Mouse (Mus musculus) liver, embryonic 13.5 days (tissue): ENCODE data around the gene Nell1. TPM values are rescaled to one million over a fixed set of nuclear protein-coding genes. Genes with fewer than 3 reads are reported as not detected.
A peak's percentile ranks its signal among the peaks of the same experiment; 100 is the strongest.
"Not testable (repeated sequence)": the region's sequence is repeated elsewhere in the genome, so short reads cannot be mapped to it uniquely, and the experiment has no call there.

Experiments
- ATAC-seq: fragments of 200-750 bp; cut with Nextera tagmentation; 2 replicates; pipeline ENCODE4 v1.8.0; 2017; ENCODE audit warnings: low read depth, mild to moderate bottlenecking, moderate number of reproducible peaks, moderate library complexity
- DNase-seq: peaks from one replicate; pipeline ENCODE4 v3.0.0; 2022
- H3K27ac ChIP-seq: fragments of 300-500 bp; sonication (generic); 2 replicates; pipeline ENCODE4 v1.5.1; 2015; ENCODE audit warnings: moderate library complexity, mild to moderate bottlenecking, inconsistent platforms
- H3K27me3 ChIP-seq: fragments of 300-500 bp; sonication (generic); 2 replicates; pipeline ENCODE4 v1.6.1; 2015; ENCODE audit warnings: mild to moderate bottlenecking, inconsistent platforms
- H3K36me3 ChIP-seq: fragments of 300-500 bp; sonication (generic); 2 replicates; pipeline ENCODE4 v1.6.1; 2015; ENCODE audit warnings: mild to moderate bottlenecking, inconsistent platforms
- H3K4me1 ChIP-seq: fragments of 300-500 bp; sonication (generic); replicated peaks from 2 replicates; pipeline ENCODE4 v1.6.1; 2015; ENCODE audit warnings: inconsistent platforms
- H3K4me2 ChIP-seq: fragments of 300-500 bp; sonication (generic); 2 replicates; pipeline ENCODE4 v1.6.1; 2015; ENCODE audit warnings: inconsistent platforms, mild to moderate bottlenecking, moderate library complexity
- H3K4me3 ChIP-seq: fragments of 300-500 bp; sonication (generic); replicated peaks from 2 replicates; pipeline ENCODE4 v1.5.1; 2015; ENCODE audit warnings: mild to moderate bottlenecking, inconsistent platforms
- H3K9ac ChIP-seq: fragments of 300-500 bp; sonication (generic); 2 replicates; pipeline ENCODE4 v1.6.1; 2015; ENCODE audit warnings: mild to moderate bottlenecking, inconsistent platforms
- H3K9me3 ChIP-seq: fragments of 300-500 bp; sonication (generic); replicated peaks from 2 replicates; pipeline ENCODE4 v1.6.1; 2016; ENCODE audit warnings: inconsistent platforms
- WGBS: fragments of 180-500 bp; shearing (Covaris S2); methylation state at CpG from one replicate; pipeline ENCODE4 v1.1.7; 2015; ENCODE audit not compliant: insufficient replicate concordance; 5-methylcytosine and 5-hydroxymethylcytosine counted together
- polyA plus RNA-seq: library from polyadenylated mRNA; unstranded; fragments of >200 nt; fragmentation: Nextera tagmentation; extraction: Ambion mirVana; gene quantifications from 2 replicates; pipeline ENCODE4 v1.2.1, GENCODE M21; 2015

Nell1 gene
- 0.12 and 0.15 TPM in 2 replicates for polyA plus RNA-seq

GRCm38 (mm10) chr7:49974841-49975440, at the start of gene Nell1:
Nell1 (plus strand) TSS chr7:49974864.
- Histone ChIP-seq H3K4me2 (peak within 1 kb of the TSS; percentile 47), H3K36me3 (no peaks in the 10 kb centered on the region), H3K9ac (no peak within 1 kb of the TSS), H3K4me3 (peak within 1 kb of the TSS; percentile 32), H3K9me3 (no peaks in the 10 kb centered on the region), H3K27ac (no peak within 1 kb of the TSS), H3K4me1 (no peaks in the 10 kb centered on the region), H3K27me3 (peaks cover 60% of the 10 kb centered on the region)
- DNase-seq = no peak
- WGBS = 2% methylated on average over 49 of the region's 52 CpGs
- ATAC-seq = no peak

GRCm38 (mm10) chr7:49928571-49928970, 46.1 kb upstream of the Nell1 start:
- WGBS = 41% methylated on average over 3 of the region's 3 CpGs
- no peak for ATAC-seq
- Histone ChIP-seq H3K36me3 (no peaks in the 10 kb centered on the region), H3K27me3 (no peaks in the 10 kb centered on the region), H3K27ac (no peak overlapping the region), H3K9me3 (no peaks in the 10 kb centered on the region), H3K4me1 (no peaks in the 10 kb centered on the region), H3K9ac (no peak overlapping the region), H3K4me3 (no peak overlapping the region), H3K4me2 (no peak overlapping the region)
- DNase-seq = no peak

GRCm38 (mm10) chr7:49929999-49930398, 44.7 kb upstream of the Nell1 start:
- Histone ChIP-seq H3K4me1 (no peaks in the 10 kb centered on the region), H3K9me3 (no peaks in the 10 kb centered on the region), H3K4me2 (no peak overlapping the region), H3K9ac (no peak overlapping the region), H3K4me3 (no peak overlapping the region), H3K27ac (no peak overlapping the region), H3K36me3 (no peaks in the 10 kb centered on the region), H3K27me3 (no peaks in the 10 kb centered on the region)
- no peak for ATAC-seq
- 58% methylated on average over 4 of the region's 4 CpGs for WGBS
- no peak for DNase-seq

GRCm38 (mm10) chr7:49933386-49934115, 41.1 kb upstream of the Nell1 start:
- not testable (repeated sequence) for H3K27ac ChIP-seq, ATAC-seq, H3K27me3 ChIP-seq, H3K4me2 ChIP-seq, H3K4me1 ChIP-seq, H3K4me3 ChIP-seq, DNase-seq, H3K9ac ChIP-seq, H3K9me3 ChIP-seq, H3K36me3 ChIP-seq
- 64% methylated on average over 14 of the region's 14 CpGs for WGBS

- H3K4me2 ChIP-seq = no peak overlapping the region
- ATAC-seq = no peak
- no peaks in the 10 kb centered on the region for H3K4me1 ChIP-seq
- WGBS = 66% methylated on average over 3 of the region's 3 CpGs
- no peak overlapping the region for H3K9ac ChIP-seq
- H3K36me3 ChIP-seq = no peaks in the 10 kb centered on the region
- DNase-seq = no peak
- no peak overlapping the region for H3K27ac ChIP-seq
- H3K4me3 ChIP-seq = no peak overlapping the region
- H3K9me3 ChIP-seq = no peaks in the 10 kb centered on the region
- H3K27me3 ChIP-seq = no peaks in the 10 kb centered on the region
These were observed 37.8 kb upstream of the Nell1 start for GRCm38 (mm10) chr7:49936821-49937220.

GRCm38 (mm10) chr7:49942023-49942422, 32.6 kb upstream of the Nell1 start:
- ATAC-seq (no peak), DNase-seq (no peak)
- WGBS = 50% methylated on average over 3 of the region's 3 CpGs
- Histone ChIP-seq H3K4me3 (no peak overlapping the region), H3K4me1 (no peaks in the 10 kb centered on the region), H3K27ac (no peak overlapping the region), H3K9me3 (no peaks in the 10 kb centered on the region), H3K4me2 (no peak overlapping the region), H3K36me3 (no peaks in the 10 kb centered on the region), H3K9ac (no peak overlapping the region), H3K27me3 (no peaks in the 10 kb centered on the region)

GRCm38 (mm10) chr7:49942490-49942889, 32.2 kb upstream of the Nell1 start:
- H3K4me2 ChIP-seq = no peak overlapping the region
- H3K4me1 ChIP-seq = no peaks in the 10 kb centered on the region
- no peak overlapping the region for H3K9ac ChIP-seq
- H3K9me3 ChIP-seq = no peaks in the 10 kb centered on the region
- DNase-seq = no peak
- whole genome bisulfite sequencing = 48% methylated on average over 5 of the region's 5 CpGs
- no peaks in the 10 kb centered on the region for H3K36me3 ChIP-seq
- H3K27me3 ChIP-seq = no peaks in the 10 kb centered on the region
- H3K4me3 ChIP-seq = no peak overlapping the region
- no peak for ATAC-seq
- H3K27ac ChIP-seq = no peak overlapping the region

GRCm38 (mm10) chr7:49946691-49947090, 28.0 kb upstream of the Nell1 start:
- no peak overlapping the region for H3K27ac ChIP-seq
- 72% methylated on average over 9 of the region's 9 CpGs for WGBS
- ATAC-seq (no peak), DNase-seq (no peak)
- no peaks in the 10 kb centered on the region for H3K4me1 ChIP-seq
- H3K9ac ChIP-seq = no peak overlapping the region
- H3K9me3 ChIP-seq = no peaks in the 10 kb centered on the region
- H3K27me3 ChIP-seq = no peaks in the 10 kb centered on the region
- no peak overlapping the region for H3K4me2 ChIP-seq
- H3K36me3 ChIP-seq = no peaks in the 10 kb centered on the region
- no peak overlapping the region for H3K4me3 ChIP-seq

GRCm38 (mm10) chr7:49953546-49954181, 21.0 kb upstream of the Nell1 start:
- Histone ChIP-seq H3K4me1 (no peaks in the 10 kb centered on the region), H3K27me3 (no peaks in the 10 kb centered on the region), H3K4me2 (no peak overlapping the region), H3K9me3 (no peaks in the 10 kb centered on the region), H3K36me3 (no peaks in the 10 kb centered on the region), H3K9ac (no peak overlapping the region), H3K4me3 (no peak overlapping the region), H3K27ac (no peak overlapping the region)
- 50% methylated on average over 4 of the region's 4 CpGs for WGBS
- no peak for DNase-seq
- ATAC-seq = no peak

- ATAC-seq = no peak
- H3K36me3 ChIP-seq = no peaks in the 10 kb centered on the region
- no peaks in the 10 kb centered on the region for H3K9me3 ChIP-seq
- DNase-seq = no peak
- 61% methylated on average over 7 of the region's 7 CpGs for WGBS
- H3K9ac ChIP-seq = no peak overlapping the region
- no peaks in the 10 kb centered on the region for H3K4me1 ChIP-seq
- no peak overlapping the region for H3K4me2 ChIP-seq
- H3K27me3 ChIP-seq = no peaks in the 10 kb centered on the region
- H3K27ac ChIP-seq = no peak overlapping the region
- no peak overlapping the region for H3K4me3 ChIP-seq
These were observed 19.8 kb upstream of the Nell1 start for GRCm38 (mm10) chr7:49954834-49955233.

- Histone ChIP-seq H3K27me3 (no peaks in the 10 kb centered on the region), H3K36me3 (no peaks in the 10 kb centered on the region), H3K4me3 (no peak overlapping the region), H3K27ac (no peak overlapping the region), H3K9ac (no peak overlapping the region), H3K9me3 (no peaks in the 10 kb centered on the region), H3K4me1 (no peaks in the 10 kb centered on the region), H3K4me2 (no peak overlapping the region)
- DNase-seq (no peak), ATAC-seq (no peak)
- 67% methylated on average over 3 of the region's 3 CpGs for WGBS
These were observed 17.5 kb upstream of the Nell1 start for GRCm38 (mm10) chr7:49957142-49957541.
